Mouse (Mus musculus) midbrain, embryonic 10.5 days (tissue): ENCODE data around the gene Olfr814. TPM values are rescaled to one million over a fixed set of nuclear protein-coding genes. Genes with fewer than 3 reads are reported as not detected.
"Not testable (repeated sequence)": the region's sequence is repeated elsewhere in the genome, so short reads cannot be mapped to it uniquely, and the experiment has no call there.

ENCODE experiments used
- DNase-seq: peaks from one replicate; pipeline ENCODE4 v3.0.0-alpha.2; 2017; ENCODE audit warnings: low spot score
- H3K27ac ChIP-seq: fragments of 300-500 bp; sonication (generic); replicated peaks from 2 replicates; pipeline ENCODE4 v1.5.1; 2016; ENCODE audit warnings: mild to moderate bottlenecking
- H3K27me3 ChIP-seq: fragments of 300-500 bp; sonication (generic); 2 replicates; pipeline ENCODE4 v1.6.1; 2016; ENCODE audit warnings: low read depth, mild to moderate bottlenecking; ENCODE audit not compliant: poor library complexity, severe bottlenecking
- H3K36me3 ChIP-seq: fragments of 300-500 bp; sonication (generic); 2 replicates; pipeline ENCODE4 v1.6.1; 2016; ENCODE audit warnings: mild to moderate bottlenecking, moderate library complexity
- H3K4me1 ChIP-seq: fragments of 300-500 bp; sonication (generic); 2 replicates; pipeline ENCODE4 v1.6.1; 2016
- H3K4me3 ChIP-seq: fragments of 300-500 bp; sonication (generic); 2 replicates; pipeline ENCODE4 v1.5.1; 2016; ENCODE audit warnings: mild to moderate bottlenecking, moderate library complexity
- H3K9me3 ChIP-seq: fragments of 300-500 bp; sonication (generic); replicated peaks from 2 replicates; pipeline ENCODE4 v1.6.1; 2016; ENCODE audit warnings: mild to moderate bottlenecking
- WGBS: fragments of 180-500 bp; shearing (Covaris S2); methylation state at CpG from one replicate; pipeline ENCODE4 v1.1.7; 2016; 5-methylcytosine and 5-hydroxymethylcytosine counted together
- polyA plus RNA-seq: library from polyadenylated mRNA; unstranded; fragments of >200 nt; fragmentation: Nextera tagmentation; extraction: Ambion mirVana; gene quantifications from 2 replicates; pipeline ENCODE4 v1.2.1, GENCODE M21; 2016

The Olfr814 gene
- not detected in 2 replicates for polyA plus RNA-seq

- H3K27ac ChIP-seq, H3K4me3 ChIP-seq, DNase-seq, H3K9me3 ChIP-seq, H3K27me3 ChIP-seq, H3K36me3 ChIP-seq, H3K4me1 ChIP-seq: not testable (repeated sequence)
- WGBS: 78% methylated on average over 1 of the region's 1 CpGs
These were observed at the start of gene Olfr814 for GRCm38 (mm10) chr10:129879751-129880150. Olfr814 (minus strand) TSS chr10:129879851.

GRCm38 (mm10) chr10:129915497-129915896 is 35.8 kb upstream of the Olfr814 start, which contains the start of gene Olfr816:
Olfr816 (minus strand) TSS chr10:129915597.
- no peaks in the 10 kb centered on the region for H3K36me3 ChIP-seq
- no peaks in the 10 kb centered on the region for H3K9me3 ChIP-seq
- no peaks in the 10 kb centered on the region for H3K27me3 ChIP-seq
- H3K27ac ChIP-seq: no peak within 1 kb of the TSS
- WGBS: 89% methylated on average over 1 of the region's 1 CpGs
- no peaks in the 10 kb centered on the region for H3K4me1 ChIP-seq
- no peak for DNase-seq
- no peak within 1 kb of the TSS for H3K4me3 ChIP-seq

- not testable (repeated sequence) for H3K9me3 ChIP-seq, H3K4me1 ChIP-seq, DNase-seq, H3K36me3 ChIP-seq, H3K4me3 ChIP-seq, H3K27ac ChIP-seq, H3K27me3 ChIP-seq
- WGBS: 69% methylated on average over 1 of the region's 1 CpGs
These were observed 26.1 kb upstream of the Olfr814 start, which contains the start of gene Olfr815 for GRCm38 (mm10) chr10:129905767-129906166. Olfr815 (minus strand) TSS chr10:129905867.

- no peak for DNase-seq
- H3K9me3 ChIP-seq: peaks cover 3% of the 10 kb centered on the region; the same call in 1 of the 2 replicates
- H3K27me3 ChIP-seq: no peaks in the 10 kb centered on the region
- H3K4me3 ChIP-seq: no peak overlapping the region
- H3K4me1 ChIP-seq: no peaks in the 10 kb centered on the region
- H3K27ac ChIP-seq: no peak overlapping the region
- 91% methylated on average over 7 of the region's 7 CpGs for WGBS
- no peaks in the 10 kb centered on the region for H3K36me3 ChIP-seq
These were observed 6.3 kb upstream of the Olfr814 start for GRCm38 (mm10) chr10:129885934-129886333.

- not testable (repeated sequence) for H3K27ac ChIP-seq, DNase-seq, H3K27me3 ChIP-seq, H3K4me1 ChIP-seq, H3K4me3 ChIP-seq, H3K36me3 ChIP-seq, H3K9me3 ChIP-seq
- WGBS: 90% methylated on average over 6 of the region's 6 CpGs
These were observed 5.8 kb upstream of the Olfr814 start for GRCm38 (mm10) chr10:129885496-129885895.

- H3K27me3 ChIP-seq: no peaks in the 10 kb centered on the region
- H3K4me1 ChIP-seq: no peaks in the 10 kb centered on the region
- no peaks in the 10 kb centered on the region for H3K9me3 ChIP-seq
- no peaks in the 10 kb centered on the region for H3K36me3 ChIP-seq
- no peak within 1 kb of the TSS for H3K27ac ChIP-seq
- no peak for DNase-seq
- no peak within 1 kb of the TSS for H3K4me3 ChIP-seq
These were observed 24.6 kb downstream of the Olfr814 start, which contains the start of gene Olfr813 for GRCm38 (mm10) chr10:129855067-129855466. Olfr813 (plus strand) TSS chr10:129855367.

- Histone ChIP-seq H3K27ac (no peak overlapping the region), H3K36me3 (no peaks in the 10 kb centered on the region), H3K4me3 (no peak overlapping the region), H3K27me3 (no peaks in the 10 kb centered on the region), H3K9me3 (no peaks in the 10 kb centered on the region), H3K4me1 (no peaks in the 10 kb centered on the region)
- WGBS: 56% methylated on average over 1 of the region's 1 CpGs
- no peak for DNase-seq
These were observed 32.3 kb downstream of the Olfr814 start for GRCm38 (mm10) chr10:129847343-129847742.

- no peak for DNase-seq
- Histone ChIP-seq H3K9me3 (no peaks in the 10 kb centered on the region), H3K4me3 (no peak within 1 kb of the TSS), H3K27ac (no peak within 1 kb of the TSS), H3K36me3 (no peaks in the 10 kb centered on the region), H3K4me1 (no peaks in the 10 kb centered on the region), H3K27me3 (no peaks in the 10 kb centered on the region)
- WGBS: 85% methylated on average over 1 of the region's 1 CpGs
These were observed 33.7 kb downstream of the Olfr814 start, which contains the start of gene Olfr812 for GRCm38 (mm10) chr10:129845994-129846393. Olfr812 (minus strand) TSS chr10:129846094.

Other genes with a start within 250 kb of the Olfr814 start
- gene Olfr799, start 242.4 kb downstream of the Olfr814 start, polyA plus RNA-seq: not detected in 2 replicates
- not detected in 2 replicates for gene Olfr800, start 222.2 kb downstream of the Olfr814 start, polyA plus RNA-seq
- gene Olfr801, start 206.0 kb downstream of the Olfr814 start, polyA plus RNA-seq: not detected in 2 replicates
- not detected in 2 replicates for gene Olfr802, start 191.7 kb downstream of the Olfr814 start, polyA plus RNA-seq
- not detected in 2 replicates for gene Olfr803, start 185.6 kb downstream of the Olfr814 start, polyA plus RNA-seq
- gene Olfr804, start 176.6 kb downstream of the Olfr814 start, polyA plus RNA-seq: not detected in 2 replicates
- not detected in 2 replicates for gene Olfr805, start 150.5 kb downstream of the Olfr814 start, polyA plus RNA-seq
- not detected in 2 replicates for gene Olfr806, start 137.9 kb downstream of the Olfr814 start, polyA plus RNA-seq
- gene Olfr807, start 122.1 kb downstream of the Olfr814 start, polyA plus RNA-seq: not detected in 2 replicates
- gene Olfr808, start 114.4 kb downstream of the Olfr814 start, polyA plus RNA-seq: not detected in 2 replicates
- not detected in 2 replicates for gene Olfr809, start 105.2 kb downstream of the Olfr814 start, polyA plus RNA-seq
- gene Olfr810, start 84.9 kb downstream of the Olfr814 start, polyA plus RNA-seq: not detected in 2 replicates
- gene Olfr811, start 75.5 kb downstream of the Olfr814 start, polyA plus RNA-seq: not detected in 2 replicates
- not detected in 2 replicates for gene Olfr812, start 33.8 kb downstream of the Olfr814 start, polyA plus RNA-seq
- not detected in 2 replicates for gene Olfr813, start 24.5 kb downstream of the Olfr814 start, polyA plus RNA-seq
- gene Olfr815, start 26.0 kb upstream of the Olfr814 start, polyA plus RNA-seq: not detected in 2 replicates
- not detected in 2 replicates for gene Olfr816, start 35.7 kb upstream of the Olfr814 start, polyA plus RNA-seq
- not detected in 2 replicates for gene Olfr818, start 69.2 kb upstream of the Olfr814 start, polyA plus RNA-seq
- not detected in 2 replicates for gene Olfr819, start 87.4 kb upstream of the Olfr814 start, polyA plus RNA-seq
- not detected in 2 replicates for gene Olfr247, start 96.3 kb upstream of the Olfr814 start, polyA plus RNA-seq
- not detected in 2 replicates for gene Gm10310, start 105.2 kb upstream of the Olfr814 start, polyA plus RNA-seq
- gene Olfr820, start 132.8 kb upstream of the Olfr814 start, polyA plus RNA-seq: not detected in 2 replicates
- gene Olfr821, start 150.5 kb upstream of the Olfr814 start, polyA plus RNA-seq: not detected in 2 replicates
- gene Olfr822, start 191.4 kb upstream of the Olfr814 start, polyA plus RNA-seq: not detected in 2 replicates
- gene Olfr823, start 235.5 kb upstream of the Olfr814 start, polyA plus RNA-seq: not detected in 2 replicates